Mouse (Mus musculus) liver, adult 2 months (tissue): Measurements from ENCODE around the gene Mobp.

ENCODE experiments used
- CTCF ChIP-seq: fragments of 200-500 bp; IDR thresholded peaks from 2 replicates; pipeline ENCODE4 v1.5.1; 2011; ENCODE audit warnings: low read depth, low read length, control low read depth
- POLR2A ChIP-seq: fragments of 200-500 bp; IDR thresholded peaks from 2 replicates; pipeline ENCODE4 v1.6.1; 2011; ENCODE audit warnings: low read length, control low read depth; ENCODE audit not compliant: insufficient read depth; ENCODE audit errors: extremely low read depth

GRCm38 (mm10) chr9:120127538-120128251 lies 21.8 kb upstream of the Mobp start, which contains the start of gene Rpsa:
- peak; percentile 79 for TF ChIP-seq POLR2A
- no peak for TF ChIP-seq CTCF
